Mouse (Mus musculus) bone marrow, adult 2 months (tissue): ENCODE results near the gene Nlgn1.

ENCODE experiments used
- CTCF ChIP-seq: fragments of 200-500 bp; IDR thresholded peaks from 2 replicates; pipeline ENCODE4 v1.5.1; 2011; ENCODE audit warnings: low read length, control low read depth; ENCODE audit not compliant: control insufficient read depth, insufficient read depth
- POLR2A ChIP-seq: fragments of 200-500 bp; IDR thresholded peaks from 2 replicates; pipeline ENCODE4 v1.6.1; 2011; ENCODE audit warnings: low read depth, mild to moderate bottlenecking, control low read depth, low read length, borderline replicate concordance; ENCODE audit not compliant: control insufficient read depth

- no peak for TF ChIP-seq CTCF
- TF ChIP-seq POLR2A = no peak
These were observed 225.9 kb downstream of the Nlgn1 start for GRCm38 (mm10) chr3:26106361-26106760.
